Mouse (Mus musculus) small intestine, adult 2 months (tissue): Measurements from ENCODE around the gene Ralbp1. TPM values are rescaled to one million over a fixed set of nuclear protein-coding genes. Genes with fewer than 3 reads are reported as not detected.

Source experiments
- H3K27ac ChIP-seq: fragments of 200-500 bp; 2 replicates; pipeline ENCODE4 v1.5.1; 2012; ENCODE audit warnings: low read depth, low read length, control low read depth, inconsistent platforms; ENCODE audit not compliant: insufficient read depth
- H3K27me3 ChIP-seq: fragments of 200-500 bp; 2 replicates; pipeline ENCODE4 v1.6.1; 2012; ENCODE audit warnings: mild to moderate bottlenecking, moderate library complexity, low read length, inconsistent platforms; ENCODE audit not compliant: control insufficient read depth, insufficient read depth
- H3K36me3 ChIP-seq: fragments of 200-500 bp; 2 replicates; pipeline ENCODE4 v1.6.1; 2012; ENCODE audit warnings: mild to moderate bottlenecking, low read length, control low read depth, inconsistent platforms; ENCODE audit not compliant: control insufficient read depth, insufficient read depth
- H3K4me1 ChIP-seq: fragments of 200-500 bp; 2 replicates; pipeline ENCODE4 v1.6.1; 2012; ENCODE audit warnings: low read length, inconsistent platforms, mixed read lengths; ENCODE audit not compliant: control insufficient read depth, insufficient read depth, insufficient read length
- H3K4me3 ChIP-seq: fragments of 200-500 bp; 2 replicates; pipeline ENCODE4 v1.5.1; 2012; ENCODE audit warnings: low read depth, mild to moderate bottlenecking, control low read depth, inconsistent platforms, low read length, moderate library complexity
- CTCF ChIP-seq: fragments of 200-500 bp; IDR thresholded peaks from 2 replicates; pipeline ENCODE4 v1.5.1; 2012; ENCODE audit warnings: low read depth, mild to moderate bottlenecking, control low read depth, inconsistent platforms, low read length, moderate library complexity, mixed read lengths; ENCODE audit not compliant: insufficient replicate concordance, insufficient read length; ENCODE audit errors: extremely low read depth
- POLR2A ChIP-seq: fragments of 200-500 bp; IDR thresholded peaks from 2 replicates; pipeline ENCODE4 v1.6.1; 2012; ENCODE audit warnings: low read depth, mild to moderate bottlenecking, control low read depth, inconsistent platforms, low read length, moderate library complexity
- WGBS: fragments of 180-500 bp; shearing (Covaris S2); methylation state at CpG from one replicate; pipeline ENCODE4 v1.1.7; 2018; 5-methylcytosine and 5-hydroxymethylcytosine counted together
- polyA plus RNA-seq: library from polyadenylated mRNA; depleted of rRNA; stranded (reverse); fragments of >200 nt; gene quantifications from 2 replicates; pipeline ENCODE4 v1.2.3, GENCODE M21; 2012

Ralbp1 gene
- polyA plus RNA-seq, 1 experiment = 34.1 TPM

DNA sequence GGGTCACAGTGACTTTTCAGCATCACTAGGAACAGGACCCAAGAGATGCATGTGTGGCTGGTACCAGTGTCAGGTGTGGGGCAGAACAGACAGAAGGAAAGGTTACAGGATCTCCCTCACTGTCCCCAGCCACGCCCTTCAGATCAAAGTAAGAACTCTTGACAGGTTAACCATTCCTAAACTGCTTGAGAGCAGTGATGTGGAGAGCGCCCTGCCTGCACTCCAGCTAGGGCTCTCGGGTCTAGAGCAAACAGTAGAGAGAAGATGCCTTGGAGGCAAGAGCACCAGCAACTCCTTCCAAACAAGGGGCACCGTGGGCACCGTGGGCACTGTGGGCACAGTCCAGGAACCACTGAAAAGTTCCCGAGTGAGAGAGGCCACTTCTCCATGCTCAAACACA, 32.3 kb downstream of the Ralbp1 start:
- TF ChIP-seq POLR2A (no peak), CTCF (no peak)
- no peak overlapping the region for H3K27ac ChIP-seq
- H3K4me3 ChIP-seq = no peak overlapping the region
- WGBS = 83% methylated on average over 6 of the region's 6 CpGs
- peaks cover 59% of the 10 kb centered on the region for H3K36me3 ChIP-seq
- no peaks in the 10 kb centered on the region for H3K27me3 ChIP-seq
- peaks cover 5% of the 10 kb centered on the region; the same call in 1 of the 2 replicates for H3K4me1 ChIP-seq

DNA sequence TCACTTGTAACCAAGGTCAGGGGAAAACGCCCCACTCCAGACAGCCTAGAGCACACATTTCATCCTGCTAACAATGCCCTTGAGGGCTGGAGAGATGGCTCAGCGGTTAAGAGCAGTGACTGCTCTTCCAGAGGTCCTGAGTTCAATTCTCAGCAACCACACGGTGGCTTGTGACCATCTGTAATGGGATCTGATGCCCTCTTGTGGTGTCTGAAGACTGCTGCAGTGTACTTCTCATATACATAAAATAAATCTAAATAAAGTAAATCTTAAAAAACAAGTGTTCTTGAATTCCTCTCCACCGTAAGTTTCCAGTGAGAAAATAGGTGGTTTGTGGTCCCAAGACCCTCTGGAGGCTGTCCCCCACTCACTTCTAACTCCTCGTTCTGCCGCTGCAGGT, 33.8 kb downstream of the Ralbp1 start:
- H3K4me1 ChIP-seq = peaks cover 5% of the 10 kb centered on the region; the same call in 1 of the 2 replicates
- H3K4me3 ChIP-seq = no peak overlapping the region
- no peaks in the 10 kb centered on the region for H3K27me3 ChIP-seq
- no peak overlapping the region for H3K27ac ChIP-seq
- WGBS = 88% methylated on average over 6 of the region's 6 CpGs
- H3K36me3 ChIP-seq = peaks cover 57% of the 10 kb centered on the region
- TF ChIP-seq CTCF (no peak), POLR2A (no peak)

DNA sequence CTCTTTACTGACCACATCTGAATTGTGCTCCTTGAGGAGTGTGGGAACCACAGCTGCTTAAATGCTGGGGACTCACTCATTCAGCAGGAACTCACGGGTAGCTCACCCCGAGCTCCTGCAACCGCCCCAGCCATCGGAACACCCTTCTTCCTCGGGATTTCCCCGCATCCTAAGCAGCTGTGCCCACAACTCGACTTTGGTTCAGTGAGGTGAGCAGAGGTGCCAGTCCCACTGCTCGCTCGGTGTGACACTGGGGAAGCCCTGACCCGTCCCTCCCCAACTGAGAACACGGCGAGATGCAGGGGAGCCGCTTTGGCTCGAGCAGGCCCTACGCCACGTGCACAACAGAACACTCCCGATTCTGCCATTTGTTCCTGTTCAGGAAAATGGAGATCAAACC, 35.1 kb downstream of the Ralbp1 start:
- 91% methylated on average over 17 of the region's 17 CpGs for WGBS
- Histone ChIP-seq H3K4me3 (no peak overlapping the region), H3K36me3 (peaks cover 50% of the 10 kb centered on the region), H3K27ac (no peak overlapping the region), H3K27me3 (no peaks in the 10 kb centered on the region), H3K4me1 (peaks cover 3% of the 10 kb centered on the region; the same call in 1 of the 2 replicates)
- no peak for TF ChIP-seq CTCF
- TF ChIP-seq POLR2A = no peak

DNA sequence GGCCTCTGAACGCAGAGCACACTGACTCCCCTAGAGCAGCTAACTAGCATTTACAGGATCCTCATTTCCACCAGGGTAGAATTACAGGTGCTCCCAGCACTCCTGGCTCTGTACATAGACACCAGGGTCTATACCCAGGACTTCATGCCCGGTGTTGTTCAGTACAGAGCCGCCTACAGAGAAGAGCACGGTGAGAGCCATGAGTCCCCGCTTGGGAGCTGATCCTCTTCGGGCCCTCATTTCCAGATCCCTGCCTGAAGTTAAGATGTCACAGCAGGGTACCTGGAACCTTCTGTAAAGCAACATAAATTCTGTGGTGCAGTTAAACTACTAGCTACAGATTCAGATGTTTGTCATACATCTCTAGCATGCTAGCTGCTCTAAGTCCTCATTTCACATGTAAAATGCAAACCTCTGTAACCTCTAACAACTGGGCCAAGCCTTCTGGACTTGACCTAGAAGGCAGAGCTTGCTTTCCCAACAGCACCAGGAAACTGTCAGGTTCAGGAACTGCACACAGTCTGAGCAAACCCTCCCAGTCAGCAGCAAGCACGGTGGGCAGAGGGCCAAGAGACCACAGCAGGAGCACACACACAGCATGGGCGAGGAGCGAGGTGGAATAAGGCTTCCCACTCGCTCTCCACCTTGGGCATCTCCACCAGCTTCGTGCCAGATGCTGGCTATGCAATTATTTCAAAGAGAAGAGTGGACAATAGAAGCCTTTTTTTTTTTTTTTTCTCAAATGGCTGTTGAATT, 37.7 kb downstream of the Ralbp1 start:
- peaks cover 48% of the 10 kb centered on the region for H3K36me3 ChIP-seq
- 82% methylated on average over 11 of the region's 11 CpGs for WGBS
- H3K27ac ChIP-seq = no peak overlapping the region
- TF ChIP-seq CTCF (no peak), POLR2A (no peak)
- no peak overlapping the region for H3K4me3 ChIP-seq
- H3K4me1 ChIP-seq = no peaks in the 10 kb centered on the region; the same call in 1 of the 2 replicates
- H3K27me3 ChIP-seq = no peaks in the 10 kb centered on the region

DNA sequence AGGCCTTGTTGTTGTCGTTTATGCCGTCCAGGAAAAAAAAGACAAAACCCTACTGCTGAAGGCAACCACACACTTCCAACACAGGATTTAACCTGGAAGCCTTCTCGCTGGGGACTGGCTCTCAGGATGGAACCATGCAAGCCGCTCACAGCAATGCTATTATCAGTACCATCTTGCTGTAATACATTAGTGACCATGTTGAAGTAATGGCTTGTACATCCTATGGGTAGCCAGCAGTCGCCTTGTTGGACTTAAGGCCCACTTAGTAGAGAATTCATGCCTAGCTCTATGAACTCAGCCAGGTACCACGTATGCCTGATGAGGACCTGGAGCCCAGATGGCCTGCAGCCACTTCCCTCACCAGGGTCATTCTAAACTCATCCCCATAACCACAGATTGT, 40.2 kb downstream of the Ralbp1 start:
- Histone ChIP-seq H3K4me3 (no peak overlapping the region), H3K36me3 (peaks cover 50% of the 10 kb centered on the region), H3K27me3 (no peaks in the 10 kb centered on the region), H3K4me1 (peaks cover 8% of the 10 kb centered on the region; the same call in 1 of the 2 replicates), H3K27ac (no peak overlapping the region)
- 93% methylated on average over 6 of the region's 6 CpGs for WGBS
- TF ChIP-seq POLR2A = no peak
- TF ChIP-seq CTCF = no peak

DNA sequence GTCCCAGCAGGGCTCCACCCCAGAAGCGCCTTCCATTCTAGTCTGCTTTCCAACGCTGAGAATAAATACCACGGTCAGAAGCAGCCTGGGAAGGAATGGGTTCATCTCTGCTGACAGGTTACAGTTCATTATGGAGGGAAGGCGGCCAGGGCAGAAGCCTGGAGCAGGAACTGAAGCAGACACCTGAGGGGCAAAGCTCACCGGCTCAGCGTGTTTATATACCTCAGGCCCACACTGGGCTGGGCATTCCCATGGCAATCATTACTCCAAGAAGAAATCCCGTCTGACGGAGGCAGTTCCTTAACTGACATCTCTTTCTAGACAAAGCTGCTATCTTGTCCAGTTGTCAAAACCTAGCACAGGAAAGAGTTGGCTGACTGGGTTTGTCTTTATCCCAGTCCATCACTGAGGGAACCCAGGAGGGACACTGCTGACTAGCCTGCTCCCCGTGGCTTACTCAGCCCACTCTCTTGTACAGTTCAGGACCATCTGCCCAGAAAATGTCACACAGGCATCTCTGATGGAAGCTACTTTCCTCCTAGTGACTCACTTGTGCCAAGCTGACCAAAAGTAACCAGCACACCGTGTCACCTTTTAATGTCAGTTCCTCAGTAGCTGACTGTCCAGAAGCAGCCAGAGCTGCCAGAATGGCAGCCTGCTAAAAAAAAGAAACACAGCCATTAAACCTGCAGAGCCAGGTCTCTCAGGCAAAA, 42.8 kb downstream of the Ralbp1 start:
- H3K27ac ChIP-seq = no peak overlapping the region
- peaks cover 47% of the 10 kb centered on the region for H3K36me3 ChIP-seq

More for the DNA sequence above, 42.8 kb downstream of the Ralbp1 start:
- 43% methylated on average over 10 of the region's 10 CpGs for WGBS
- Histone ChIP-seq H3K27me3 (no peaks in the 10 kb centered on the region), H3K4me3 (no peak overlapping the region), H3K4me1 (peaks cover 8% of the 10 kb centered on the region; the same call in 1 of the 2 replicates)
- TF ChIP-seq POLR2A = no peak
- no peak for TF ChIP-seq CTCF
